Mouse (Mus musculus) intestine, postnatal 0 days (tissue): Measurements from ENCODE around the gene Fam78a. TPM values are rescaled to one million over a fixed set of nuclear protein-coding genes. Genes with fewer than 3 reads are reported as not detected.

Source experiments
- ATAC-seq: fragments of 200-750 bp; cut with Nextera tagmentation; 2 replicates; pipeline ENCODE4 v1.8.0; 2017; ENCODE audit warnings: mild to moderate bottlenecking, moderate TSS enrichment, moderate library complexity
- H3K27ac ChIP-seq: fragments of 300-500 bp; sonication (generic); 2 replicates; pipeline ENCODE4 v1.5.1; 2014; ENCODE audit warnings: mild to moderate bottlenecking, low read depth, low read length, moderate library complexity
- H3K27me3 ChIP-seq: fragments of 300-500 bp; sonication (generic); replicated peaks from 2 replicates; pipeline ENCODE4 v1.6.1; 2014; ENCODE audit warnings: low read length, mixed read lengths; ENCODE audit not compliant: control insufficient read depth, insufficient read depth
- H3K36me3 ChIP-seq: fragments of 300-500 bp; sonication (generic); 2 replicates; pipeline ENCODE4 v1.6.1; 2014; ENCODE audit warnings: mild to moderate bottlenecking, moderate library complexity; ENCODE audit not compliant: control insufficient read depth, insufficient read depth
- H3K4me1 ChIP-seq: fragments of 300-500 bp; sonication (generic); replicated peaks from 2 replicates; pipeline ENCODE4 v1.6.1; 2014; ENCODE audit warnings: antibody characterized with exemption, low read length, mixed read lengths; ENCODE audit not compliant: control insufficient read depth, insufficient read depth
- H3K4me2 ChIP-seq: fragments of 300-500 bp; sonication (generic); replicated peaks from 2 replicates; pipeline ENCODE4 v1.6.1; 2014; ENCODE audit warnings: low read depth, mild to moderate bottlenecking, moderate library complexity
- H3K4me3 ChIP-seq: fragments of 300-500 bp; sonication (generic); 2 replicates; pipeline ENCODE4 v1.5.1; 2014; ENCODE audit warnings: low read depth, low read length
- H3K9ac ChIP-seq: fragments of 300-500 bp; sonication (generic); 2 replicates; pipeline ENCODE4 v1.6.1; 2014; ENCODE audit warnings: mild to moderate bottlenecking, low read depth, low read length
- H3K9me3 ChIP-seq: fragments of 300-500 bp; sonication (generic); 2 replicates; pipeline ENCODE4 v1.6.1; 2016; ENCODE audit warnings: mixed run types; ENCODE audit not compliant: control insufficient read depth
- CTCF ChIP-seq: sonication (generic); IDR thresholded peaks from 2 replicates; pipeline ENCODE4 v1.5.1; 2016; ENCODE audit warnings: low read depth, mild to moderate bottlenecking, control low read depth, antibody characterized with exemption, moderate library complexity
- WGBS: fragments of 180-500 bp; shearing (Covaris S2); extraction: QIAGEN DNeasy Blood & Tissue Kit; methylation state at CpG from one replicate; pipeline ENCODE4 v1.1.7; 2014; 5-methylcytosine and 5-hydroxymethylcytosine counted together
- polyA plus RNA-seq: library from polyadenylated mRNA; unstranded; fragments of >200 nt; fragmentation: Nextera tagmentation; extraction: Ambion mirVana; gene quantifications from 2 replicates; pipeline ENCODE4 v1.2.1, GENCODE M21; 2015

The Fam78a gene
- polyA plus RNA-seq, 1 experiment from 2014 or later, result 6.2 TPM

DNA sequence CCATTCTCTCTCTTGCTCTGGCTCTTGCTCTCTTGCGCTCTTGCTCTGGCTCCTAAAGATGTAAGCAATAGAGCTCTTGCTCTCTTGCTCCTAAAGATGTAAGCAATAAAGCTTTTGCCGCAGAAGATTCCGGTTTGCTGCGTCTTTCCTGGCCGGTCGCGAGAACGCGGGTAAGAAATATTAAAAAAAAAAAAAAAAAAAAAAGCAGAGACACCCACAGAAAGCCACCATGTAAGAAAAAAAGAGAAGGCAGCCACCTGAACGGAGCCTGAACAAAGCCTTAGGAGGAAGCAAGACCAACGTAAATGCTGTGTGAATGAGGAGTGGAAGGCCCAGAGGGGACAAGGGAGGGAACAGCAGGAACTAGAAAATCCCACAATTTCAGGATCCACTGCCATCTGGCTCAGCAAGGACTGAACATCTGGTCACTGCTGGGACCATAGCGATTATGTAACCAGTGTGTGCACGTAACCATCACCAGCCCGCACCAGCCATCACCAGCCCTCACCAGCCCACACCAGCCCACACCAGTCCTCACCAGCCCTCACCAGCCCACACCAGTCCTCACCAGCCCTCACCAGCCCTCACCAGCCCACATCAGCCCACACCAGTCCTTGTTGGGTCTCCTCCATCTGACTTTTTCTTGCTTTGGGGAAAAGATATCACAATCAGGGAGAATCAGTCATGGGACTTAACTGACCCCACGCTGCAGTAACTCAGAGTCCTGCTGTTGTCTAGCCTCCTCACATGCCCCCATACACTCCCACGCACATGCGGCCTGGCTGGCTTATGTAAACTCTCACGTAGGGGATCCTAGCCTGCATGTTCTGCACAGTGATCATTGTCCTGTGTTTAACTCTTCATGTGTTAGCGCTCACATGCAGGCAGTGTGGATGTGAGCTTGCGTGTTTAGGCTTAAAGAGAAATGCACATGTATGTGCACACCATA is 35.4 kb upstream of the Fam78a start:
- no peak overlapping the region for H3K4me2 ChIP-seq
- no peak overlapping the region for H3K27ac ChIP-seq
- H3K9ac ChIP-seq, result no peak overlapping the region
- H3K36me3 ChIP-seq, result no peaks in the 10 kb centered on the region
- no peak for TF ChIP-seq CTCF
- no peak for ATAC-seq
- H3K4me3 ChIP-seq, result no peak overlapping the region
- H3K27me3 ChIP-seq, result 0 out of 2 replicates have a peak, but pooled peaks cover 2% of the 10 kb centered on the region
- H3K9me3 ChIP-seq, result no peaks in the 10 kb centered on the region
- 88% methylated on average over 20 of the region's 20 CpGs for WGBS
- no peaks in the 10 kb centered on the region for H3K4me1 ChIP-seq

DNA sequence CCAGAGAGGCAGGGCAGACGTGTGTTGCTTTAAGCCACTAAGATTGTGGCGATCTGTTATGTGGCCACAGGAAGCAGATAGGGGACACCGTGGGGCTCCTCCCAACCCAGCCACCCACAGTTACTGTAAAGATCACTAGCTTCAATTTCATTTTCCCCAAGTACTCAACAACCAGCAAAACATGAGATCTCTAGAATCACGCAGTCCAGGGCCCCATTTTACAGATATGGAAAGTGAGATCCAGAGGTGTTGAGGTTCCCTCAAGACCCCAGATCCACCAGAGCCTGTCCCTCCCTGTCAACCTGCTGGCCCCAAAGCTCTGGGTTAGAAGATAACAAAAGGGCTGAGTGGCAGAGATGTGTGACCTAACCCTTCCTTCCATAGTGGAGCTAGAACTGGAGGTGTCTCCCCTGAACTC is 31.2 kb upstream of the Fam78a start:
- no peak for ATAC-seq
- no peak for TF ChIP-seq CTCF
- H3K9me3 ChIP-seq, result no peaks in the 10 kb centered on the region
- H3K27me3 ChIP-seq, result 0 out of 2 replicates have a peak, but pooled peaks cover 2% of the 10 kb centered on the region
- no peaks in the 10 kb centered on the region for H3K4me1 ChIP-seq
- H3K27ac ChIP-seq, result no peak overlapping the region
- no peak overlapping the region for H3K4me2 ChIP-seq
- H3K9ac ChIP-seq, result no peak overlapping the region
- no peaks in the 10 kb centered on the region for H3K36me3 ChIP-seq
- H3K4me3 ChIP-seq, result no peak overlapping the region
- 89% methylated on average over 4 of the region's 4 CpGs for WGBS

DNA sequence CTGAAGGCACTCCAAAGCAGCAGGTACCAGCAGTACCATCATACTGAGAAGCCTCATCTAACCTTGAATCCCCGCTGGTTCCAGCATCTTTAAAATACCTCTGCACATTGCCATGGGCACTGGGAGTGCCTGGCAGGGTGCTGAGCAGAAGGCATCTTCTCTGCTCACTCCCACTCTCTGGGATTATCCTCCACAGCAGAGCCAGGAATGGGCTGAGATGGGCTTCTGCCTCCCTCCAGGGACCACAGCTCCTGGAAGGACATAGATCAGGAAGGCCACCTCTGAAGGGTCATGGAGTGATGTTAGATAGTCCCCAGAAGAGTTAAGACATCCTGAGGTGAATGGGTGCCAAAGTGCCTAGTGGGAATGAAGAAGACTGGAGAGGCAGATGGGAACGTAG is 27.9 kb upstream of the Fam78a start:
- Histone ChIP-seq H3K9me3 (no peaks in the 10 kb centered on the region), H3K4me2 (no peak overlapping the region), H3K9ac (no peak overlapping the region), H3K4me1 (no peaks in the 10 kb centered on the region), H3K27me3 (no peaks in the 10 kb centered on the region), H3K4me3 (no peak overlapping the region), H3K36me3 (no peaks in the 10 kb centered on the region), H3K27ac (no peak overlapping the region)
- 66% methylated on average over 2 of the region's 2 CpGs for WGBS
- no peak for ATAC-seq
- TF ChIP-seq CTCF, result no peak

DNA sequence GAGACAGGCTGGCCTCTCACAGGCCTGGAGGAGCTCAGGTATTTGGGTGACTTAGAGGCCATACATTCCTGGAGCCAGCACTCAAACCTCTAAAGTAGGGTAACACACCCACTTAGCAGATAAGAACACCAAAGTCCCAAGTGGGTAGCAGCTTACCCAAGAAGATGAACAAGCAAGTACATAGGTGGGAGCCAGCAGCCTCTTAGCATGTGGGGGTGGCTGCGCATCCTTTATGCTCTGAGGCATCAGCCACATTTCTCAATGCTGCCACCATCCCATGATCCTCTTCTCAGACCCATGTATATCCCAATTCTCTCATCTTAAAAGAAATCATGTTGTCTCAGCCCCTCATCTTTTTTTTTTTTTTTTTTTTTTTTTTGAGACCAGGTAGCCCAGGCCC is 26.6 kb upstream of the Fam78a start:
- TF ChIP-seq CTCF, result no peak
- ATAC-seq, result no peak
- Histone ChIP-seq H3K9ac (no peak overlapping the region), H3K4me2 (no peak overlapping the region), H3K36me3 (no peaks in the 10 kb centered on the region), H3K9me3 (no peaks in the 10 kb centered on the region), H3K27ac (no peak overlapping the region), H3K27me3 (no peaks in the 10 kb centered on the region), H3K4me3 (no peak overlapping the region), H3K4me1 (no peaks in the 10 kb centered on the region)
- 91% methylated on average over 1 of the region's 1 CpGs for WGBS

DNA sequence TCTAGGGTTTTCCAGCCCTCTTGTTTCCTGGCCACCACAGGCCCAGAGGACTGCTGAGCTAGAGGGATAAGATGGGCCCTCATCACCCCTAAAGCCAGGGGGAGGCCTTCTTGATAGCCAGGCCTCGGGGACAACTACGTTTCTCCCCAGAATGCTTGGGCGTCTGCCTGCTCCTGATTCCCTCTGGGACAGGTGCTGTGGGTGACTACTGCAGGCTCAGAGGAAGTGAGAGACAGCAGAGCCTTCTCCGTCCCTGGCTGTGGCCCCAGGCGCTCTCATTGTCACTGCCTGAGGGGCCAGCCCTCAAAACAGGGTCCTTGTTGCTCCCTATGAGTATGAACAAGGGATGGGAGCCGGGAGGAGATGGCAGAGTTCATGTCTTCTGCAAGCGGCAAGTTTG is 21.3 kb upstream of the Fam78a start:
- Histone ChIP-seq H3K9ac (no peak overlapping the region), H3K4me3 (no peak overlapping the region), H3K4me2 (no peak overlapping the region), H3K36me3 (no peaks in the 10 kb centered on the region), H3K27me3 (no peaks in the 10 kb centered on the region), H3K4me1 (no peaks in the 10 kb centered on the region), H3K27ac (no peak overlapping the region), H3K9me3 (no peaks in the 10 kb centered on the region)
- ATAC-seq, result no peak
- 81% methylated on average over 7 of the region's 7 CpGs for WGBS
- no peak for TF ChIP-seq CTCF

DNA sequence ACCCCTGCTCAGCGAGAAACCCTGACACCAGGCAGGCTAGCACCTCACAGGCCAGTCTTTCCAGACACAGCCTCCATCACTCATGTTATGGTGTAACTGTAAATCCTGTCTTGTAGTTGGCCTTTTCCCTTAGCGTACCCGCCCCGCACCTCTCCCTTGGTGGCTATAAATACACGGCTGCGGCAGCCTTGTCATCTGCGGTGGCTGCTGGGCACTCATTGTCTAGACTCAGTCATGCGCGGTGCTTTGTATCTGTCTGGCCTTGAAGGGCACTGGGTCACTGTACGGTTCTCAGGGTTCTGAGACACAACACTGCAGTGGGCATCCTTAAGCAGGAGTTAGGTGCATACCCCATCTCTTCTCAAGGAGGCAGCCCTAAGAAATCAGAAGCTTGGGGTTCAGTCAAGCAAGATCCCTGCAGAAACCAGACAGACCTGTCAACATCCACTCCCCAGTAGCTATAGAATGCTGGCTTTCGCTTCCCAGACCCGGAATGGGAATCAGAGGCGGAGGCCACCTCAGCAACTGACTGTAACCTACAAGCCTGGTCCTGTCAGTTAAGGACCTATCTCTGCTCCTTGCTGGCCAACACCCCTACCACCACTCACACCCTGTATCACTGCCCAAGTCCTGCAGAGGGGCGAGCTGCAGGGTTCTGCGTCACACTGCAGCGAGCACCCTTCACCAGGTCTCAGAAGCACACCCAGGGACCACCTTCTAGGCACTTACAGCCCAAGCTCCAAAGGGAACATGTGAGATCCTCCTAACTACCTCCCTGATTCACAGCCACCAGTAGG is 20.7 kb upstream of the Fam78a start:
- H3K4me3 ChIP-seq, result no peak overlapping the region
- H3K4me2 ChIP-seq, result no peak overlapping the region
- no peak overlapping the region for H3K9ac ChIP-seq
- WGBS, result 83% methylated on average over 16 of the region's 16 CpGs
- no peaks in the 10 kb centered on the region for H3K36me3 ChIP-seq
- H3K27me3 ChIP-seq, result no peaks in the 10 kb centered on the region
- H3K27ac ChIP-seq, result no peak overlapping the region
- H3K4me1 ChIP-seq, result no peaks in the 10 kb centered on the region
- no peak for ATAC-seq
- no peak for TF ChIP-seq CTCF
- H3K9me3 ChIP-seq, result no peaks in the 10 kb centered on the region
